Mouse (Mus musculus): ENCODE measurements around the gene Mgarp. TPM values are rescaled to one million over a fixed set of nuclear protein-coding genes. Genes with fewer than 3 reads are reported as not detected.
A peak's percentile ranks its signal among the peaks of the same experiment; 100 is the strongest.

Mgarp gene
- polyA plus RNA-seq, 1 experiment from 2014 or later = 9.6 TPM

- Histone ChIP-seq H3K4me1 (ENCODE audit: control insufficient read depth, insufficient read depth, low read length) (peaks cover 4% of the 10 kb centered on the region; the same call in 1 of the 2 replicates), H3K27me3 (replicated peaks; ENCODE audit: control insufficient read depth, insufficient read depth, low read length) (no peaks in the 10 kb centered on the region), H3K36me3 (ENCODE audit: control insufficient read depth, insufficient read depth, low read length) (no peaks in the 10 kb centered on the region), H3K4me2 (ENCODE audit: low read depth, low read length) (no peak overlapping the region), H3K9ac (ENCODE audit: low read depth, low read length) (no peak overlapping the region), H3K27ac (ENCODE audit: low read length) (no peak overlapping the region), H3K9me3 (ENCODE audit: control insufficient read depth, low read length) (no peaks in the 10 kb centered on the region), H3K4me3 (ENCODE audit: low read length) (no peak overlapping the region)
- no peak for ATAC-seq
- 80% methylated on average over 19 of the region's 19 CpGs for WGBS
These were observed 21.0 kb downstream of the Mgarp start for GRCm38 (mm10) chr3:51375307-51376265.

GRCm38 (mm10) chr3:51373544-51373943, 23.0 kb downstream of the Mgarp start:
- 75% methylated on average over 5 of the region's 5 CpGs for WGBS
- no peak overlapping the region for H3K4me2 ChIP-seq (ENCODE audit: low read depth, low read length)
- no peak overlapping the region for H3K9ac ChIP-seq (ENCODE audit: low read depth, low read length)
- no peaks in the 10 kb centered on the region for H3K9me3 ChIP-seq (ENCODE audit: control insufficient read depth, low read length)
- ATAC-seq = no peak
- peaks cover 3% of the 10 kb centered on the region; the same call in 1 of the 2 replicates for H3K4me1 ChIP-seq (ENCODE audit: control insufficient read depth, insufficient read depth, low read length)
- no peak overlapping the region for H3K4me3 ChIP-seq (ENCODE audit: low read length)
- H3K36me3 ChIP-seq (ENCODE audit: control insufficient read depth, insufficient read depth, low read length) = no peaks in the 10 kb centered on the region
- no peaks in the 10 kb centered on the region for H3K27me3 ChIP-seq (replicated peaks; ENCODE audit: control insufficient read depth, insufficient read depth, low read length)
- no peak overlapping the region for H3K27ac ChIP-seq (ENCODE audit: low read length)

DNA sequence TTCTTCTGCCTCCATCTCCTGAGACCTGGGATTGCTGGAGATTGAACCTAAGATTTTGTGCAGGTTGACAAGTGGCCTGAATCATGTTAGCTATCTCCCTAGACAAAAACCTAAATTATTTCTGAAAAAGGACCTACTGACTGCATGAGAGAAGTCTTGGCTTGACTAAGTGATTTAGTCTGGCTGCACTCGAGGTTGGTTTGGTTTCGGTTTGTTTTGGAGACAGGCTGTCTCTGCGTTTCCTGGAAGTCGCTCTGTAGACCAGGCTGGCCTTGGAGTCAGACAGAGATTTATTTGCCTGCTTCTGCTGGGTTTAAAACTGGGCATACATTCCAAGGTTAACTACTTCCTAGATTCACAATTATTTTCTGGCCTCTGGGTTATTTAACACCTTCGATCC, 23.7 kb downstream of the Mgarp start:
- no peak overlapping the region for H3K27ac ChIP-seq (ENCODE audit: low read length)
- no peak for ATAC-seq
- H3K36me3 ChIP-seq (ENCODE audit: control insufficient read depth, insufficient read depth, low read length) = no peaks in the 10 kb centered on the region
- no peaks in the 10 kb centered on the region for H3K4me1 ChIP-seq (ENCODE audit: control insufficient read depth, insufficient read depth, low read length)
- H3K9me3 ChIP-seq (ENCODE audit: control insufficient read depth, low read length) = no peaks in the 10 kb centered on the region
- H3K27me3 ChIP-seq (replicated peaks; ENCODE audit: control insufficient read depth, insufficient read depth, low read length) = no peaks in the 10 kb centered on the region
- WGBS = 51% methylated on average over 5 of the region's 5 CpGs
- no peak overlapping the region for H3K4me2 ChIP-seq (ENCODE audit: low read depth, low read length)
- H3K9ac ChIP-seq (ENCODE audit: low read depth, low read length) = no peak overlapping the region
- H3K4me3 ChIP-seq (ENCODE audit: low read length) = no peak overlapping the region

DNA sequence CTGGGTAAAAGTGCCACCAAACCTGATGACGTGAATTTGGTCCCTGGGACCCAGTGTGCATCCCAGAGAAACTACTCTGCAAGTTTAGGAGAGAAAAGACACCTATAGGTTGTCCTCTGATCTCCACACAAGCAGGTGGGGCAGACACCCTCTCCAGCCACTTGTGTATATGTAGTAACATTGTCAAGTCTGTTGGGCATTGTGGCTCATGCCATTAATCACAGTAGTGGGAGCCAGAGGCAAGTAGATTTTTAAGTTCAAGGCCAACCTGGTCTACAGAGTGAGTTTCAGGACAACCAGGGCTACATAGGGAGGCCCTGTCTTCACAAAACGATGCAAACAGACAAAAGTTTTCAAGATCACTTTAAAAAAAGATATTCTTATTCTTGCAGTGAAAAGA, 24.7 kb downstream of the Mgarp start:
- no peak overlapping the region for H3K4me3 ChIP-seq (ENCODE audit: low read length)
- no peak overlapping the region for H3K4me2 ChIP-seq (ENCODE audit: low read depth, low read length)
- H3K27ac ChIP-seq (ENCODE audit: low read length) = no peak overlapping the region
- H3K27me3 ChIP-seq (replicated peaks; ENCODE audit: control insufficient read depth, insufficient read depth, low read length) = no peaks in the 10 kb centered on the region
- H3K36me3 ChIP-seq (ENCODE audit: control insufficient read depth, insufficient read depth, low read length) = no peaks in the 10 kb centered on the region
- H3K4me1 ChIP-seq (ENCODE audit: control insufficient read depth, insufficient read depth, low read length) = no peaks in the 10 kb centered on the region
- ATAC-seq = no peak
- no peaks in the 10 kb centered on the region for H3K9me3 ChIP-seq (ENCODE audit: control insufficient read depth, low read length)
- WGBS = 72% methylated on average over 2 of the region's 2 CpGs
- H3K9ac ChIP-seq (ENCODE audit: low read depth, low read length) = no peak overlapping the region

- Histone ChIP-seq H3K4me1 (ENCODE audit: control insufficient read depth, insufficient read depth, low read length) (0 out of 2 replicates have a peak, but pooled peaks cover 6% of the 10 kb centered on the region), H3K9me3 (ENCODE audit: control insufficient read depth, low read length) (no peaks in the 10 kb centered on the region), H3K4me3 (ENCODE audit: low read length) (no peak overlapping the region), H3K9ac (ENCODE audit: low read depth, low read length) (no peak overlapping the region), H3K27ac (ENCODE audit: low read length) (no peak overlapping the region), H3K27me3 (replicated peaks; ENCODE audit: control insufficient read depth, insufficient read depth, low read length) (no peaks in the 10 kb centered on the region), H3K36me3 (ENCODE audit: control insufficient read depth, insufficient read depth, low read length) (no peaks in the 10 kb centered on the region), H3K4me2 (ENCODE audit: low read depth, low read length) (no peak overlapping the region)
- no peak for ATAC-seq
- WGBS = 79% methylated on average over 4 of the region's 4 CpGs
These were observed 28.5 kb downstream of the Mgarp start for GRCm38 (mm10) chr3:51368011-51368410.

- Histone ChIP-seq H3K27me3 (replicated peaks; ENCODE audit: control insufficient read depth, insufficient read depth, low read length) (no peaks in the 10 kb centered on the region), H3K4me3 (ENCODE audit: low read length) (no peak overlapping the region), H3K4me2 (ENCODE audit: low read depth, low read length) (no peak overlapping the region), H3K36me3 (ENCODE audit: control insufficient read depth, insufficient read depth, low read length) (no peaks in the 10 kb centered on the region), H3K9me3 (ENCODE audit: control insufficient read depth, low read length) (no peaks in the 10 kb centered on the region), H3K4me1 (ENCODE audit: control insufficient read depth, insufficient read depth, low read length) (0 out of 2 replicates have a peak, but pooled peaks cover 6% of the 10 kb centered on the region), H3K9ac (ENCODE audit: low read depth, low read length) (no peak overlapping the region), H3K27ac (ENCODE audit: low read length) (no peak overlapping the region)
- WGBS = 60% methylated on average over 4 of the region's 4 CpGs
- no peak for ATAC-seq
These were observed 29.6 kb downstream of the Mgarp start for GRCm38 (mm10) chr3:51366926-51367325.

DNA sequence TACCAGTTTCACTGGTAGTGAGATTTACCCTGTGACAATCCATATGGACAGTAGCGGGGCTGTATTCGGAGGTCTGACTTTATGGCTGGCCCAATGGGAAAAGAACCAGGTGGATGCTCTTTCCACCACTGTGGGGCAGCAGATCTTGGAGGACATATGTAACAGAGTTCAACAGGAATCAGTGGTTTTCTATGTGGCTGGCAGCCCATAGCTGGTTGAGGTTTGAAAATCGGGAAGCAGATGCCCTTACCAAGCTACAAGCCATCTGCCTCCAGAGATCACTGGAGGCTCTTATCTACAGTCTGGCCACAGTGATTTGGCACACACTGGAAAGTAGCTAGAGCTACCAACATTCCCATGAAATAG, 31.0 kb downstream of the Mgarp start:
- Histone ChIP-seq H3K9me3 (ENCODE audit: control insufficient read depth, low read length) (no peaks in the 10 kb centered on the region), H3K27me3 (replicated peaks; ENCODE audit: control insufficient read depth, insufficient read depth, low read length) (no peaks in the 10 kb centered on the region), H3K4me3 (ENCODE audit: low read length) (peak overlapping the region; percentile 53), H3K4me2 (ENCODE audit: low read depth, low read length) (peak overlapping the region; percentile 64), H3K36me3 (ENCODE audit: control insufficient read depth, insufficient read depth, low read length) (no peaks in the 10 kb centered on the region), H3K9ac (ENCODE audit: low read depth, low read length) (peak overlapping the region; percentile 52; the same call in 1 of the 2 replicates), H3K4me1 (ENCODE audit: control insufficient read depth, insufficient read depth, low read length) (0 out of 2 replicates have a peak, but pooled peaks cover 6% of the 10 kb centered on the region), H3K27ac (ENCODE audit: low read length) (no peak overlapping the region)
- 8% methylated on average over 3 of the region's 3 CpGs for WGBS
- no peak for ATAC-seq

- H3K36me3 ChIP-seq (ENCODE audit: control insufficient read depth, insufficient read depth, low read length) = no peaks in the 10 kb centered on the region
- no peaks in the 10 kb centered on the region for H3K27me3 ChIP-seq (replicated peaks; ENCODE audit: control insufficient read depth, insufficient read depth, low read length)
- peak overlapping the region; percentile 53 for H3K4me3 ChIP-seq (ENCODE audit: low read length)
- peak; percentile 88 for ATAC-seq
- H3K27ac ChIP-seq (ENCODE audit: low read length) = peak overlapping the region; percentile 50
- peak overlapping the region; percentile 64 for H3K4me2 ChIP-seq (ENCODE audit: low read depth, low read length)
- 9% methylated on average over 31 of the region's 31 CpGs for WGBS
- H3K9me3 ChIP-seq (ENCODE audit: control insufficient read depth, low read length) = no peaks in the 10 kb centered on the region
- H3K4me1 ChIP-seq (ENCODE audit: control insufficient read depth, insufficient read depth, low read length) = 0 out of 2 replicates have a peak, but pooled peaks cover 6% of the 10 kb centered on the region
- H3K9ac ChIP-seq (ENCODE audit: low read depth, low read length) = peak overlapping the region; percentile 57
These were observed 31.6 kb downstream of the Mgarp start for GRCm38 (mm10) chr3:51364703-51365516.

DNA sequence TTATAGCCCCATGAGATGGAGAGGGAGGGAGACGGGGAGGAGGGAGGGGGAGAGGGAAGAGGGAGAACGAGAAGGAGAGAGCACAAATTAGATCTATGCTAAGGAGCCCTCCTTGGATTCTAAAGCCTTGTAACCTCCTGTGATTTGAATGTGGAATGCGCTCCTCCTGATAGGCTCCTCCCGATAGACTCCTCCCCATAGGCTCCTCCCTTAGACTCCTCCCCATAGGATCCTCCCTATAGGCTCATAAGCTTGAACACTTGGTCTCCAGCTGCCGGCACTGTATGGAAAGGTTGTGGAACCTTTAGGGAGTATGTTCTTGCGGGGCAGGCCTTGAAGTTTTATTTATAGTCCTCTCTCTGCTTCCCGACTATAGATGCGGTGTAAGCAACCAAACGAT, 35.5 kb downstream of the Mgarp start:
- ATAC-seq = no peak
- WGBS = 33% methylated on average over 9 of the region's 9 CpGs
- Histone ChIP-seq H3K9ac (ENCODE audit: low read depth, low read length) (no peak overlapping the region), H3K27ac (ENCODE audit: low read length) (no peak overlapping the region), H3K27me3 (replicated peaks; ENCODE audit: control insufficient read depth, insufficient read depth, low read length) (no peaks in the 10 kb centered on the region), H3K4me1 (ENCODE audit: control insufficient read depth, insufficient read depth, low read length) (0 out of 2 replicates have a peak, but pooled peaks cover 6% of the 10 kb centered on the region), H3K4me2 (ENCODE audit: low read depth, low read length) (no peak overlapping the region), H3K9me3 (ENCODE audit: control insufficient read depth, low read length) (no peaks in the 10 kb centered on the region), H3K36me3 (ENCODE audit: control insufficient read depth, insufficient read depth, low read length) (no peaks in the 10 kb centered on the region), H3K4me3 (ENCODE audit: low read length) (no peak overlapping the region)

All from intestine, embryonic 16.5 days (tissue).